Mouse (Mus musculus) midbrain, postnatal 0 days (tissue): ENCODE measurements around the gene Bfsp2. TPM values are rescaled to one million over a fixed set of nuclear protein-coding genes. Genes with fewer than 3 reads are reported as not detected.
A peak's percentile ranks its signal among the peaks of the same experiment; 100 is the strongest.

Source experiments
- ATAC-seq: fragments of 200-750 bp; cut with Nextera tagmentation; 2 replicates; pipeline ENCODE4 v1.8.0; 2017; ENCODE audit warnings: moderate number of reproducible peaks, mild to moderate bottlenecking, moderate TSS enrichment, moderate library complexity; ENCODE audit not compliant: low FRiP score
- DNase-seq: peaks from one replicate; pipeline ENCODE4 v3.0.0-alpha.2; 2015; ENCODE audit warnings: low spot score
- H3K27ac ChIP-seq: fragments of 300-500 bp; sonication (generic); 2 replicates; pipeline ENCODE4 v1.5.1; 2014; ENCODE audit warnings: low read depth, mild to moderate bottlenecking, low read length, mixed read lengths
- H3K27me3 ChIP-seq: fragments of 300-500 bp; sonication (generic); 2 replicates; pipeline ENCODE4 v1.6.1; 2014; ENCODE audit warnings: low read length, control low read depth, mixed read lengths; ENCODE audit not compliant: insufficient read depth
- H3K36me3 ChIP-seq: fragments of 300-500 bp; sonication (generic); 2 replicates; pipeline ENCODE4 v1.6.1; 2014; ENCODE audit warnings: low read length, control low read depth, mixed read lengths; ENCODE audit not compliant: insufficient read depth
- H3K4me1 ChIP-seq: fragments of 300-500 bp; sonication (generic); 2 replicates; pipeline ENCODE4 v1.6.1; 2014; ENCODE audit warnings: mild to moderate bottlenecking, control low read depth, antibody characterized with exemption, low read length, mixed read lengths; ENCODE audit not compliant: insufficient read depth
- H3K4me2 ChIP-seq: fragments of 300-500 bp; sonication (generic); 2 replicates; pipeline ENCODE4 v1.6.1; 2014; ENCODE audit warnings: low read depth, mild to moderate bottlenecking, low read length, mixed read lengths; ENCODE audit not compliant: poor library complexity, severe bottlenecking
- H3K4me3 ChIP-seq: fragments of 300-500 bp; sonication (generic); 2 replicates; pipeline ENCODE4 v1.5.1; 2014; ENCODE audit warnings: low read depth, mild to moderate bottlenecking, low read length, moderate library complexity
- H3K9ac ChIP-seq: fragments of 300-500 bp; sonication (generic); replicated peaks from 2 replicates; pipeline ENCODE4 v1.6.1; 2014; ENCODE audit warnings: mild to moderate bottlenecking, low read length, moderate library complexity, mixed read lengths; ENCODE audit not compliant: poor library complexity, severe bottlenecking
- H3K9me3 ChIP-seq: fragments of 300-500 bp; sonication (generic); 2 replicates; pipeline ENCODE4 v1.6.1; 2016; ENCODE audit warnings: low read length, control low read depth
- CTCF ChIP-seq: IDR thresholded peaks from 2 replicates; pipeline ENCODE4 v1.5.1; 2016; ENCODE audit warnings: antibody characterized with exemption, mild to moderate bottlenecking
- WGBS: fragments of 180-500 bp; shearing (Covaris S2); extraction: QIAGEN DNeasy Blood & Tissue Kit; methylation state at CpG from one replicate; pipeline ENCODE4 v1.1.7; 2014; 5-methylcytosine and 5-hydroxymethylcytosine counted together
- polyA plus RNA-seq: library from polyadenylated mRNA; unstranded; fragments of >200 nt; fragmentation: Nextera tagmentation; extraction: Ambion mirVana; gene quantifications from 2 replicates; pipeline ENCODE4 v1.2.1, GENCODE M21; 2015
- total RNA-seq: library from RNA; depleted of rRNA; stranded (reverse); fragments of >200 nt; gene quantifications from 2 replicates; pipeline ENCODE4 v1.2.3, GENCODE M21; 2014

Bfsp2 gene
- total and polyA plus RNA-seq, 2 experiments from 2014 or later: 1.2 to 3.0 TPM

- Histone ChIP-seq H3K36me3 (0 out of 2 replicates have a peak, but pooled peaks cover 3% of the 10 kb centered on the region), H3K27ac (no peak overlapping the region), H3K9me3 (no peaks in the 10 kb centered on the region), H3K4me2 (no peak overlapping the region), H3K4me3 (no peak overlapping the region), H3K27me3 (no peaks in the 10 kb centered on the region), H3K4me1 (no peaks in the 10 kb centered on the region), H3K9ac (no peak overlapping the region)
- WGBS: 29% methylated on average over 2 of the region's 2 CpGs
- peak; percentile 97 for TF ChIP-seq CTCF
- DNase-seq: peak; percentile 65
- ATAC-seq: peak; percentile 21; the same call in 1 of the 2 replicates
These were observed 10.2 kb upstream of the Bfsp2 start for GRCm38 (mm10) chr9:103490439-103490838.

GRCm38 (mm10) chr9:103489883-103490282, 9.7 kb upstream of the Bfsp2 start:
- Histone ChIP-seq H3K4me1 (no peaks in the 10 kb centered on the region), H3K4me3 (no peak overlapping the region), H3K36me3 (0 out of 2 replicates have a peak, but pooled peaks cover 3% of the 10 kb centered on the region), H3K9ac (no peak overlapping the region), H3K9me3 (no peaks in the 10 kb centered on the region), H3K27me3 (no peaks in the 10 kb centered on the region), H3K27ac (no peak overlapping the region), H3K4me2 (no peak overlapping the region)
- ATAC-seq: no peak
- no peak for DNase-seq
- WGBS: 85% methylated on average over 4 of the region's 4 CpGs
- no peak for TF ChIP-seq CTCF

- ATAC-seq (no peak), DNase-seq (no peak)
- no peak for TF ChIP-seq CTCF
- Histone ChIP-seq H3K9ac (no peak overlapping the region), H3K4me1 (no peaks in the 10 kb centered on the region), H3K27ac (no peak overlapping the region), H3K36me3 (0 out of 2 replicates have a peak, but pooled peaks cover 3% of the 10 kb centered on the region), H3K4me3 (no peak overlapping the region), H3K27me3 (no peaks in the 10 kb centered on the region), H3K4me2 (no peak overlapping the region), H3K9me3 (no peaks in the 10 kb centered on the region)
- 54% methylated on average over 7 of the region's 7 CpGs for WGBS
These were observed 8.9 kb upstream of the Bfsp2 start for GRCm38 (mm10) chr9:103489096-103489495.

- no peak overlapping the region for H3K4me3 ChIP-seq
- TF ChIP-seq CTCF: no peak
- H3K4me2 ChIP-seq: no peak overlapping the region
- H3K36me3 ChIP-seq: 0 out of 2 replicates have a peak, but pooled peaks cover 3% of the 10 kb centered on the region
- DNase-seq (peak; percentile 53), ATAC-seq (no peak)
- H3K9ac ChIP-seq: no peak overlapping the region
- whole genome bisulfite sequencing: 84% methylated on average over 6 of the region's 6 CpGs
- no peaks in the 10 kb centered on the region for H3K4me1 ChIP-seq
- no peak overlapping the region for H3K27ac ChIP-seq
- H3K9me3 ChIP-seq: no peaks in the 10 kb centered on the region
- no peaks in the 10 kb centered on the region for H3K27me3 ChIP-seq
These were observed 6.0 kb upstream of the Bfsp2 start for GRCm38 (mm10) chr9:103486262-103486661.

GRCm38 (mm10) chr9:103485606-103486005, 5.4 kb upstream of the Bfsp2 start:
- Histone ChIP-seq H3K9ac (no peak overlapping the region), H3K4me2 (no peak overlapping the region), H3K36me3 (0 out of 2 replicates have a peak, but pooled peaks cover 3% of the 10 kb centered on the region), H3K27ac (no peak overlapping the region), H3K9me3 (no peaks in the 10 kb centered on the region), H3K27me3 (no peaks in the 10 kb centered on the region), H3K4me1 (peaks cover 4% of the 10 kb centered on the region; the same call in 1 of the 2 replicates), H3K4me3 (no peak overlapping the region)
- 49% methylated on average over 8 of the region's 8 CpGs for WGBS
- ATAC-seq (no peak), DNase-seq (no peak)
- no peak for TF ChIP-seq CTCF

GRCm38 (mm10) chr9:103480603-103481220, 492 bp upstream of the Bfsp2 start:
- DNase-seq: peak; percentile 66
- Histone ChIP-seq H3K4me1 (peaks cover 5% of the 10 kb centered on the region; the same call in 1 of the 2 replicates), H3K36me3 (no peaks in the 10 kb centered on the region), H3K9ac (0 out of 2 replicates have a peak overlapping the region, but pooled peaks have one; percentile 4), H3K9me3 (no peaks in the 10 kb centered on the region), H3K27ac (no peak overlapping the region; the same call in 1 of the 2 replicates), H3K27me3 (no peaks in the 10 kb centered on the region), H3K4me3 (no peak overlapping the region), H3K4me2 (no peak overlapping the region)
- WGBS: 44% methylated on average over 8 of the region's 8 CpGs
- ATAC-seq: no peak
- TF ChIP-seq CTCF: no peak
